Mouse (Mus musculus) stomach, embryonic 15.5 days (tissue): ENCODE results near the gene Enc1. TPM values are rescaled to one million over a fixed set of nuclear protein-coding genes. Genes with fewer than 3 reads are reported as not detected.

ENCODE experiments used
- ATAC-seq: fragments of 200-750 bp; cut with Nextera tagmentation; 2 replicates; pipeline ENCODE4 v1.8.0; 2017; ENCODE audit warnings: low read depth, moderate number of reproducible peaks, moderate TSS enrichment; ENCODE audit not compliant: insufficient read depth, low FRiP score
- H3K27ac ChIP-seq: fragments of 300-500 bp; sonication (generic); 2 replicates; pipeline ENCODE4 v1.5.1; 2015; ENCODE audit warnings: mild to moderate bottlenecking, inconsistent platforms
- H3K27me3 ChIP-seq: fragments of 300-500 bp; sonication (generic); replicated peaks from 2 replicates; pipeline ENCODE4 v1.6.1; 2015; ENCODE audit warnings: inconsistent platforms
- H3K36me3 ChIP-seq: fragments of 300-500 bp; sonication (generic); 2 replicates; pipeline ENCODE4 v1.6.1; 2015; ENCODE audit warnings: inconsistent platforms
- H3K4me1 ChIP-seq: fragments of 300-500 bp; sonication (generic); 2 replicates; pipeline ENCODE4 v1.6.1; 2015; ENCODE audit warnings: inconsistent platforms
- H3K4me2 ChIP-seq: fragments of 300-500 bp; sonication (generic); 2 replicates; pipeline ENCODE4 v1.6.1; 2015; ENCODE audit warnings: mild to moderate bottlenecking, inconsistent platforms
- H3K4me3 ChIP-seq: fragments of 300-500 bp; sonication (generic); replicated peaks from 2 replicates; pipeline ENCODE4 v1.5.1; 2015; ENCODE audit warnings: inconsistent platforms
- H3K9ac ChIP-seq: fragments of 300-500 bp; sonication (generic); 2 replicates; pipeline ENCODE4 v1.6.1; 2015; ENCODE audit warnings: inconsistent platforms
- H3K9me3 ChIP-seq: fragments of 300-500 bp; sonication (generic); 2 replicates; pipeline ENCODE4 v1.6.1; 2016; ENCODE audit warnings: inconsistent platforms
- WGBS: fragments of 180-500 bp; shearing (Covaris S2); methylation state at CpG from one replicate; pipeline ENCODE4 v1.1.7; 2015; 5-methylcytosine and 5-hydroxymethylcytosine counted together
- polyA plus RNA-seq: library from polyadenylated mRNA; unstranded; fragments of >200 nt; fragmentation: Nextera tagmentation; extraction: Ambion mirVana; gene quantifications from 2 replicates; pipeline ENCODE4 v1.2.1, GENCODE M21; 2015

The Enc1 gene
- polyA plus RNA-seq, 1 experiment from 2014 or later: 7.2 TPM

- no peak overlapping the region for H3K4me2 ChIP-seq
- H3K27me3 ChIP-seq: no peaks in the 10 kb centered on the region
- WGBS: 63% methylated on average over 14 of the region's 14 CpGs
- H3K4me1 ChIP-seq: peaks cover 13% of the 10 kb centered on the region; the same call in 1 of the 2 replicates
- no peak overlapping the region for H3K9ac ChIP-seq
- no peak for ATAC-seq
- 0 out of 2 replicates have a peak overlapping the region, but pooled peaks have one; percentile 1 for H3K27ac ChIP-seq
- no peaks in the 10 kb centered on the region for H3K9me3 ChIP-seq
- no peaks in the 10 kb centered on the region for H3K36me3 ChIP-seq
- H3K4me3 ChIP-seq: no peak overlapping the region
These were observed 56.6 kb downstream of the Enc1 start for GRCm38 (mm10) chr13:97297418-97298050.

GRCm38 (mm10) chr13:97298896-97299295 lies 58.0 kb downstream of the Enc1 start:
- H3K9ac ChIP-seq: no peak overlapping the region
- WGBS: 83% methylated on average over 4 of the region's 4 CpGs
- no peaks in the 10 kb centered on the region for H3K36me3 ChIP-seq
- H3K27ac ChIP-seq: no peak overlapping the region
- ATAC-seq: no peak
- H3K27me3 ChIP-seq: no peaks in the 10 kb centered on the region
- H3K4me2 ChIP-seq: no peak overlapping the region
- H3K4me1 ChIP-seq: peaks cover 13% of the 10 kb centered on the region; the same call in 1 of the 2 replicates
- no peaks in the 10 kb centered on the region for H3K9me3 ChIP-seq
- no peak overlapping the region for H3K4me3 ChIP-seq

- H3K4me3 ChIP-seq: no peak overlapping the region
- peaks cover 9% of the 10 kb centered on the region; the same call in 1 of the 2 replicates for H3K4me1 ChIP-seq
- 64% methylated on average over 12 of the region's 12 CpGs for WGBS
- peak overlapping the region; percentile 64 for H3K27ac ChIP-seq
- peak overlapping the region; percentile 26; the same call in 1 of the 2 replicates for H3K4me2 ChIP-seq
- no peaks in the 10 kb centered on the region for H3K27me3 ChIP-seq
- H3K9me3 ChIP-seq: no peaks in the 10 kb centered on the region
- no peaks in the 10 kb centered on the region for H3K36me3 ChIP-seq
- no peak overlapping the region for H3K9ac ChIP-seq
- peak; percentile 85 for ATAC-seq
These were observed 59.3 kb downstream of the Enc1 start for GRCm38 (mm10) chr13:97299877-97300873.

Other genes with a start within 250 kb of the Enc1 start
- gene 1700029F12Rik, start 206.7 kb upstream of the Enc1 start, polyA plus RNA-seq: not detected in 2 replicates
- gene Fam169a, start 173.8 kb upstream of the Enc1 start, polyA plus RNA-seq: 1.9 and 2.5 TPM in 2 replicates
- 4.3 and 18.6 TPM in 2 replicates for gene Gm6169, start 141.9 kb upstream of the Enc1 start, polyA plus RNA-seq
- 27.8 and 29.4 TPM in 2 replicates for gene Gfm2, start 103.2 kb upstream of the Enc1 start, polyA plus RNA-seq
- 56.3 and 59.9 TPM in 2 replicates for gene Nsa2, start 103.2 kb upstream of the Enc1 start, polyA plus RNA-seq
- gene Hexb, start 42.7 kb upstream of the Enc1 start, polyA plus RNA-seq: 42.7 and 44.6 TPM in 2 replicates